Mouse (Mus musculus): ENCODE results near the gene Rhbdf2. TPM values are rescaled to one million over a fixed set of nuclear protein-coding genes. Genes with fewer than 3 reads are reported as not detected.
"Not testable (repeated sequence)": the region's sequence is repeated elsewhere in the genome, so short reads cannot be mapped to it uniquely, and the experiment has no call there.

Gene Rhbdf2
- polyA plus RNA-seq, 1 experiment from 2014 or later, result 5.8 TPM

- Histone ChIP-seq H3K4me3 (replicated peaks) (no peak overlapping the region), H3K9me3 (replicated peaks) (no peaks in the 10 kb centered on the region), H3K4me1 (replicated peaks) (peaks cover 70% of the 10 kb centered on the region), H3K27ac (peak overlapping the region; percentile 97; the same call in 1 of the 2 replicates), H3K27me3 (no peaks in the 10 kb centered on the region), H3K36me3 (peaks cover 28% of the 10 kb centered on the region), H3K9ac (peak overlapping the region; percentile 59; the same call in 1 of the 2 replicates), H3K4me2 (no peak overlapping the region)
- DNase-seq (no peak), ATAC-seq (ENCODE audit: low read depth) (no peak)
- 78% methylated on average over 9 of the region's 9 CpGs for WGBS (ENCODE audit: insufficient replicate concordance)
These were observed 14.9 kb downstream of the Rhbdf2 start for GRCm38 (mm10) chr11:116611883-116612282.

- not testable (repeated sequence) for H3K27me3 ChIP-seq; H3K27ac ChIP-seq; H3K9ac ChIP-seq; H3K4me2 ChIP-seq; DNase-seq; H3K4me3 ChIP-seq (replicated peaks); ATAC-seq (ENCODE audit: low read depth); H3K9me3 ChIP-seq (replicated peaks)
- H3K4me1 ChIP-seq (replicated peaks), result peaks cover 66% of the 10 kb centered on the region
- peaks cover 35% of the 10 kb centered on the region for H3K36me3 ChIP-seq
- 68% methylated on average over 9 of the region's 9 CpGs for WGBS (ENCODE audit: insufficient replicate concordance)
These were observed 15.7 kb downstream of the Rhbdf2 start for GRCm38 (mm10) chr11:116611168-116611567.

- no peak for ATAC-seq (ENCODE audit: low read depth)
- no peaks in the 10 kb centered on the region for H3K27me3 ChIP-seq
These were observed 16.7 kb downstream of the Rhbdf2 start for GRCm38 (mm10) chr11:116609965-116610630.

GRCm38 (mm10) chr11:116607717-116608116 lies 19.1 kb downstream of the Rhbdf2 start:
- Histone ChIP-seq H3K27me3 (no peaks in the 10 kb centered on the region), H3K9ac (no peak overlapping the region), H3K36me3 (peaks cover 67% of the 10 kb centered on the region), H3K4me3 (replicated peaks) (no peak overlapping the region), H3K4me1 (replicated peaks) (peaks cover 31% of the 10 kb centered on the region), H3K9me3 (replicated peaks) (no peaks in the 10 kb centered on the region), H3K27ac (no peak overlapping the region), H3K4me2 (no peak overlapping the region)
- ATAC-seq (ENCODE audit: low read depth), result no peak
- no peak for DNase-seq
- 86% methylated on average over 3 of the region's 3 CpGs for WGBS (ENCODE audit: insufficient replicate concordance)

More at GRCm38 (mm10) chr11:116609965-116610630, 16.7 kb downstream of the Rhbdf2 start:
- Histone ChIP-seq H3K9me3 (replicated peaks) (no peaks in the 10 kb centered on the region), H3K4me1 (replicated peaks) (peaks cover 55% of the 10 kb centered on the region), H3K4me2 (no peak overlapping the region), H3K27ac (no peak overlapping the region), H3K4me3 (replicated peaks) (no peak overlapping the region), H3K9ac (no peak overlapping the region), H3K36me3 (peaks cover 46% of the 10 kb centered on the region)
- no peak for DNase-seq
- WGBS (ENCODE audit: insufficient replicate concordance), result 82% methylated on average over 15 of the region's 15 CpGs

- no peak for DNase-seq
- Histone ChIP-seq H3K9ac (no peak overlapping the region), H3K4me2 (no peak overlapping the region), H3K27me3 (no peaks in the 10 kb centered on the region), H3K36me3 (peaks cover 99% of the 10 kb centered on the region), H3K4me1 (replicated peaks) (peaks cover 6% of the 10 kb centered on the region; the same call in 1 of the 2 replicates), H3K27ac (no peak overlapping the region), H3K9me3 (replicated peaks) (no peaks in the 10 kb centered on the region), H3K4me3 (replicated peaks) (no peak overlapping the region)
- ATAC-seq (ENCODE audit: low read depth), result no peak
- WGBS (ENCODE audit: insufficient replicate concordance), result 85% methylated on average over 12 of the region's 12 CpGs
These were observed 22.7 kb downstream of the Rhbdf2 start for GRCm38 (mm10) chr11:116604097-116604496.

- Histone ChIP-seq H3K36me3 (peaks cover 99% of the 10 kb centered on the region), H3K4me3 (replicated peaks) (no peak overlapping the region), H3K4me2 (no peak overlapping the region), H3K4me1 (replicated peaks) (peaks cover 6% of the 10 kb centered on the region; the same call in 1 of the 2 replicates), H3K27ac (no peak overlapping the region), H3K27me3 (no peaks in the 10 kb centered on the region), H3K9ac (no peak overlapping the region), H3K9me3 (replicated peaks) (no peaks in the 10 kb centered on the region)
- WGBS (ENCODE audit: insufficient replicate concordance), result 81% methylated on average over 10 of the region's 10 CpGs
- ATAC-seq (ENCODE audit: low read depth), result 0 out of 2 replicates have a peak, but pooled peaks have one; percentile 36
- DNase-seq, result peak; percentile 43
These were observed 23.5 kb downstream of the Rhbdf2 start for GRCm38 (mm10) chr11:116603339-116603738.

GRCm38 (mm10) chr11:116602043-116602442 lies 24.8 kb downstream of the Rhbdf2 start:
- ATAC-seq (ENCODE audit: low read depth), result no peak
- Histone ChIP-seq H3K27ac (no peak overlapping the region), H3K36me3 (peaks cover 97% of the 10 kb centered on the region)

GRCm38 (mm10) chr11:116601166-116601565 lies 25.7 kb downstream of the Rhbdf2 start:
- H3K27me3 ChIP-seq, result no peaks in the 10 kb centered on the region
- ATAC-seq (ENCODE audit: low read depth) (no peak), DNase-seq (no peak)
- 90% methylated on average over 8 of the region's 8 CpGs for WGBS (ENCODE audit: insufficient replicate concordance)
- H3K4me1 ChIP-seq (replicated peaks), result no peaks in the 10 kb centered on the region
- no peak overlapping the region for H3K4me2 ChIP-seq
- H3K4me3 ChIP-seq (replicated peaks), result no peak overlapping the region
- peaks cover 94% of the 10 kb centered on the region for H3K36me3 ChIP-seq
- no peak overlapping the region for H3K9ac ChIP-seq
- H3K9me3 ChIP-seq (replicated peaks), result no peaks in the 10 kb centered on the region
- no peak overlapping the region for H3K27ac ChIP-seq

More at GRCm38 (mm10) chr11:116602043-116602442, 24.8 kb downstream of the Rhbdf2 start:
- 86% methylated on average over 8 of the region's 8 CpGs for WGBS (ENCODE audit: insufficient replicate concordance)
- Histone ChIP-seq H3K4me3 (replicated peaks) (no peak overlapping the region), H3K27me3 (no peaks in the 10 kb centered on the region), H3K9me3 (replicated peaks) (no peaks in the 10 kb centered on the region), H3K4me2 (no peak overlapping the region), H3K4me1 (replicated peaks) (peaks cover 4% of the 10 kb centered on the region; the same call in 1 of the 2 replicates), H3K9ac (no peak overlapping the region)
- no peak for DNase-seq

GRCm38 (mm10) chr11:116599230-116599629 lies 27.6 kb downstream of the Rhbdf2 start:
- ATAC-seq (ENCODE audit: low read depth) (no peak), DNase-seq (no peak)
- Histone ChIP-seq H3K36me3 (peaks cover 74% of the 10 kb centered on the region), H3K27ac (no peak overlapping the region), H3K9ac (no peak overlapping the region), H3K4me3 (replicated peaks) (no peak overlapping the region), H3K9me3 (replicated peaks) (no peaks in the 10 kb centered on the region), H3K4me1 (replicated peaks) (no peaks in the 10 kb centered on the region), H3K27me3 (no peaks in the 10 kb centered on the region), H3K4me2 (no peak overlapping the region)
- 89% methylated on average over 15 of the region's 15 CpGs for WGBS (ENCODE audit: insufficient replicate concordance)

- no peaks in the 10 kb centered on the region for H3K27me3 ChIP-seq
- no peak for ATAC-seq (ENCODE audit: low read depth)
- no peak overlapping the region for H3K4me3 ChIP-seq (replicated peaks)
- no peak for DNase-seq
- no peak overlapping the region for H3K9ac ChIP-seq
- 97% methylated on average over 8 of the region's 8 CpGs for WGBS (ENCODE audit: insufficient replicate concordance)
- no peak overlapping the region for H3K27ac ChIP-seq
- no peaks in the 10 kb centered on the region for H3K4me1 ChIP-seq (replicated peaks)
- H3K9me3 ChIP-seq (replicated peaks), result no peaks in the 10 kb centered on the region
- peaks cover 64% of the 10 kb centered on the region for H3K36me3 ChIP-seq
- no peak overlapping the region for H3K4me2 ChIP-seq
These were observed 28.6 kb downstream of the Rhbdf2 start for GRCm38 (mm10) chr11:116598193-116598592.

GRCm38 (mm10) chr11:116596766-116597165 lies 30.1 kb downstream of the Rhbdf2 start:
- ATAC-seq (ENCODE audit: low read depth) (no peak), DNase-seq (no peak)
- Histone ChIP-seq H3K4me1 (replicated peaks) (0 out of 2 replicates have a peak, but pooled peaks cover 6% of the 10 kb centered on the region), H3K36me3 (peaks cover 50% of the 10 kb centered on the region), H3K9me3 (replicated peaks) (no peaks in the 10 kb centered on the region), H3K27ac (no peak overlapping the region), H3K4me2 (no peak overlapping the region), H3K9ac (no peak overlapping the region), H3K27me3 (no peaks in the 10 kb centered on the region), H3K4me3 (replicated peaks) (no peak overlapping the region)
- 84% methylated on average over 19 of the region's 19 CpGs for WGBS (ENCODE audit: insufficient replicate concordance)

- WGBS (ENCODE audit: insufficient replicate concordance), result 45% methylated on average over 4 of the region's 4 CpGs
- ATAC-seq (ENCODE audit: low read depth), result no peak
These were observed 33.5 kb downstream of the Rhbdf2 start for GRCm38 (mm10) chr11:116593345-116593744.

More at GRCm38 (mm10) chr11:116593345-116593744, 33.5 kb downstream of the Rhbdf2 start:
- H3K4me3 ChIP-seq (replicated peaks), result no peak overlapping the region
- H3K9me3 ChIP-seq (replicated peaks), result no peaks in the 10 kb centered on the region
- H3K9ac ChIP-seq, result no peak overlapping the region
- peaks cover 16% of the 10 kb centered on the region for H3K36me3 ChIP-seq
- H3K27ac ChIP-seq, result no peak overlapping the region
- DNase-seq, result no peak
- H3K27me3 ChIP-seq, result peaks cover 13% of the 10 kb centered on the region
- peaks cover 30% of the 10 kb centered on the region for H3K4me1 ChIP-seq (replicated peaks)
- no peak overlapping the region for H3K4me2 ChIP-seq

Data from liver, embryonic 13.5 days (tissue).